Mouse (Mus musculus) ES-Bruce4 (cell line): ENCODE measurements at regions not wholly inside any gene's neighbourhood (a gene's known extent, or its start where the extent isn't known, plus 50 kb on each side); places are given as distances from the start of the nearest gene placed in this dataset.

Experiments used
- H3K27ac ChIP-seq: 2 replicates; pipeline ENCODE4 v1.5.1; 2012; ENCODE audit warnings: low read length, inconsistent platforms; ENCODE audit not compliant: insufficient read depth
- H3K27me3 ChIP-seq: 2 replicates; pipeline ENCODE4 v1.6.1; 2012; ENCODE audit warnings: mild to moderate bottlenecking, low read length, inconsistent platforms; ENCODE audit not compliant: control insufficient read depth, poor library complexity, insufficient read depth, severe bottlenecking
- H3K36me3 ChIP-seq: 2 replicates; pipeline ENCODE4 v1.6.1; 2012; ENCODE audit warnings: inconsistent platforms, mild to moderate bottlenecking, low read length, moderate library complexity; ENCODE audit not compliant: control insufficient read depth, poor library complexity, insufficient read depth, severe bottlenecking
- H3K4me1 ChIP-seq: one replicate; pipeline ENCODE4 v1.8.1; 2011; ENCODE audit warnings: low read length; ENCODE audit not compliant: control insufficient read depth, insufficient read depth
- H3K4me3 ChIP-seq: 2 replicates; pipeline ENCODE4 v1.5.1; 2011; ENCODE audit warnings: low read depth, mild to moderate bottlenecking, low read length
- H3K9ac ChIP-seq: 2 replicates; pipeline ENCODE4 v1.6.1; 2012; ENCODE audit warnings: low read depth, mild to moderate bottlenecking, inconsistent platforms; ENCODE audit not compliant: poor library complexity, severe bottlenecking
- H3K9me3 ChIP-seq: replicated peaks from 2 replicates; pipeline ENCODE4 v1.6.1; 2012; ENCODE audit warnings: mild to moderate bottlenecking, low read length, inconsistent platforms; ENCODE audit not compliant: control insufficient read depth, poor library complexity, insufficient read depth, severe bottlenecking
- CTCF ChIP-seq: IDR thresholded peaks from one replicate; pipeline ENCODE4 v1.8.1; 2011; ENCODE audit warnings: low read depth, low read length
- EP300 ChIP-seq: IDR thresholded peaks from 2 replicates; pipeline ENCODE4 v1.6.1; 2011; ENCODE audit warnings: low read depth, low read length; ENCODE audit not compliant: insufficient read depth
- POLR2A ChIP-seq: IDR thresholded peaks from one replicate; pipeline ENCODE4 v1.8.1; 2011; ENCODE audit warnings: low read length; ENCODE audit not compliant: insufficient read depth

- Histone ChIP-seq H3K27me3 (no peaks in the 10 kb centered on the region), H3K36me3 (no peaks in the 10 kb centered on the region), H3K9me3 (no peaks in the 10 kb centered on the region), H3K4me1 (no peaks in the 10 kb centered on the region), H3K27ac (no peak overlapping the region), H3K4me3 (no peak overlapping the region), H3K9ac (no peak overlapping the region)
- TF ChIP-seq POLR2A (no peak), CTCF (no peak), EP300 (no peak)
These were observed 583.7 kb downstream of the Ebf1 start for GRCm38 (mm10) chr11:45200714-45201405.

- Histone ChIP-seq H3K9ac (no peak overlapping the region), H3K27me3 (no peaks in the 10 kb centered on the region; the same call in 1 of the 2 replicates), H3K36me3 (no peaks in the 10 kb centered on the region), H3K4me3 (no peak overlapping the region), H3K9me3 (no peaks in the 10 kb centered on the region), H3K27ac (no peak overlapping the region), H3K4me1 (no peaks in the 10 kb centered on the region)
- TF ChIP-seq EP300: no peak
These were observed 586.3 kb downstream of the Ebf1 start for GRCm38 (mm10) chr11:45203446-45203845.

GRCm38 (mm10) chr11:45206611-45207525 is 589.8 kb downstream of the Ebf1 start:
- H3K36me3 ChIP-seq: no peaks in the 10 kb centered on the region

GRCm38 (mm10) chr11:45214096-45214495 is 597.0 kb downstream of the Ebf1 start:
- Histone ChIP-seq H3K27ac (no peak overlapping the region), H3K9ac (no peak overlapping the region), H3K4me1 (no peaks in the 10 kb centered on the region), H3K9me3 (no peaks in the 10 kb centered on the region), H3K27me3 (no peaks in the 10 kb centered on the region), H3K4me3 (no peak overlapping the region), H3K36me3 (no peaks in the 10 kb centered on the region)
- TF ChIP-seq EP300: no peak
- TF ChIP-seq POLR2A: no peak
- TF ChIP-seq CTCF: no peak

More at GRCm38 (mm10) chr11:45206611-45207525, 589.8 kb downstream of the Ebf1 start:
- H3K9me3 ChIP-seq: no peaks in the 10 kb centered on the region
- TF ChIP-seq POLR2A: no peak
- TF ChIP-seq EP300: no peak
- TF ChIP-seq CTCF: no peak
- H3K27ac ChIP-seq: no peak overlapping the region
- H3K9ac ChIP-seq: no peak overlapping the region
- H3K4me1 ChIP-seq: no peaks in the 10 kb centered on the region
- no peak overlapping the region for H3K4me3 ChIP-seq
- no peaks in the 10 kb centered on the region; the same call in 1 of the 2 replicates for H3K27me3 ChIP-seq

GRCm38 (mm10) chr11:45216942-45217474 is 599.9 kb downstream of the Ebf1 start:
- Histone ChIP-seq H3K36me3 (no peaks in the 10 kb centered on the region), H3K27ac (no peak overlapping the region), H3K27me3 (no peaks in the 10 kb centered on the region), H3K9me3 (no peaks in the 10 kb centered on the region), H3K4me3 (no peak overlapping the region), H3K9ac (no peak overlapping the region), H3K4me1 (no peaks in the 10 kb centered on the region)
- TF ChIP-seq EP300: no peak
- no peak for TF ChIP-seq POLR2A
- TF ChIP-seq CTCF: no peak

GRCm38 (mm10) chr11:45219239-45219638 is 602.1 kb downstream of the Ebf1 start:
- TF ChIP-seq CTCF (no peak), POLR2A (no peak), EP300 (no peak)
- Histone ChIP-seq H3K9ac (no peak overlapping the region), H3K36me3 (no peaks in the 10 kb centered on the region), H3K9me3 (no peaks in the 10 kb centered on the region), H3K27me3 (no peaks in the 10 kb centered on the region), H3K4me1 (no peaks in the 10 kb centered on the region), H3K27ac (no peak overlapping the region), H3K4me3 (no peak overlapping the region)
